Mouse (Mus musculus) ovary, adult 18-20 months (tissue): ENCODE data around the gene Zup1.
"Not testable (repeated sequence)": the region's sequence is repeated elsewhere in the genome, so short reads cannot be mapped to it uniquely, and the experiment has no call there.

Source experiments
- DNase-seq: peaks from one replicate; pipeline ENCODE4 v3.0.0; 2022; ENCODE audit warnings: low spot score, mixed read lengths

Zup1 gene

GRCm38 (mm10) chr10:33950803-33951583 is at the start of gene Zup1:
Gene Zup1 (minus strand): TSS chr10:33951269.
- peak; percentile 83 for DNase-seq

- no peak for DNase-seq
Measured at GRCm38 (mm10) chr10:33998397-33998796, 47.3 kb upstream of the Zup1 start.

DNA sequence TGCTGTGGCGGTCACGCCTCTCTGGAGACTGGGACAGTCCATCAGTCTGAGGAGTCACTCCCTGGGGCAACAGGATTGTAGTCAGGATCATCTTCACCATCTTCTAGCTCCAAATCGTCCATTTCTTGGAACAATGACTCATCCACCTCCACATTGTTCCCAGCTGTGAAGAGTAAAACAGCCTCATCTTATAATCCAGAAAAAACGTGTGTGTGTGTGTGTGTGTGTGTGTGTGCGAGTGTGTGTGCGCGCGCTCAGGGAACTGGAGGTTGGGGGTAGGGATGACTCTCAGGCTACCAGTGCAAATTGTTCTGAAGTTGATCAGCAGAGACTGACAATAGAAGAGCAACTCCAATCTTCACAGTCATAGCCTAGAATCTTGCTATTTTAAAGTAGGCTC is 45.6 kb upstream of the Zup1 start:
- DNase-seq = not testable (repeated sequence)

- DNase-seq = no peak
Measured at GRCm38 (mm10) chr10:33986771-33987170, 35.7 kb upstream of the Zup1 start.

DNA sequence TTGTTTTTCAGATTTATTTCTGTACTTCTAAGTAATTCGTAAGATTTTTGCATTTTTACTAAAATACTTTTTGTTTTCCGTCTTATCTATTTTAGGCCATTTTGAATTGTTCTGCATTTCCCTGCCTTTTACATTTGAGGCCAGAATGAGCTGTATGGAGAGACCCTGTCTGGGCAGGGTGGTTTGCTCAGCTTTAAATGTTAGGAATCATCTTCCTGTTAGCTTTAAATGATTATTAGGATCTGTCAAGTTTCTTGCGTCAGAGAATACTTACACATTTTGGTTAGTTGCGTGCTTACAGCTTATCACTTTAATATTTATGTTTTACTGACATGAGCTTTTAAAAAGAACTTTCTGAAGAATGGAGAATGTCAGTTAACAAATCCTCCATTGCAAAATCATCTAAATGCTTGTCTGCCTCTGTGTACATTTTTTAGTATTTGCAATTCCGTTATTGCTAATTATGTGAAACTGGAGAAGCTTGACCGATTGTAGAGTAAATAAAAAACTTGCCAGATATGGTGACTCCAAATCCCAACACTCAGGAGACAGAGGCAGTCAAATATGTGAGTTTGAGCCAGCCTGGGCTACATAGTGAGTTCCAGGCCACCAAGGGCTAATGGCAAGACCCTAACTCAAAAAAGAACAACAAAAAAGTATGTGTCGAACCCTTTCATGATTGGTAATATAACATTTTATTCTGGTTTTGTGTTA is 23.9 kb upstream of the Zup1 start:
- DNase-seq = no peak

DNA sequence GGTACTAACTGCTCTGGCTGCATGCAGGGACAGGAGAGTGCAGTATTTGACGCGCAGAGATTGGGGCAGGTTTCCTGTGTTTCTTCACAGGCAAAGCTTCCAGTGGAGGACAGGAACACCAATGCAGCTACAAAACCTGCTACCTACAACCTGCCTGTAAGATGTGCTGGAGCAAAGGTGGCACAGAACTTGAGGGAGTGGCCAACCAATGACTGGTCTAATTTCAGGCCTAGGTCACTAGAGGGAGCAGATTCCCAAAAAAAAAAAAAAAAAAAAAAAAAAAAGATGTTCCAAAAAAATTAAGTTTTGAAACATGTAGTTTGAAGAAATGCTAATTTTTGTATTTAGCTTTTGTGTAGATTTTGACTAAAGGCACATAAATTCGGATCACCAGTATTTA is 1.4 kb upstream of the Zup1 start:
- DNase-seq = no peak

GRCm38 (mm10) chr10:33946336-33946735 is 4.7 kb downstream of the Zup1 start:
- DNase-seq = no peak

GRCm38 (mm10) chr10:33945390-33945789 is 5.7 kb downstream of the Zup1 start:
- no peak for DNase-seq

DNA sequence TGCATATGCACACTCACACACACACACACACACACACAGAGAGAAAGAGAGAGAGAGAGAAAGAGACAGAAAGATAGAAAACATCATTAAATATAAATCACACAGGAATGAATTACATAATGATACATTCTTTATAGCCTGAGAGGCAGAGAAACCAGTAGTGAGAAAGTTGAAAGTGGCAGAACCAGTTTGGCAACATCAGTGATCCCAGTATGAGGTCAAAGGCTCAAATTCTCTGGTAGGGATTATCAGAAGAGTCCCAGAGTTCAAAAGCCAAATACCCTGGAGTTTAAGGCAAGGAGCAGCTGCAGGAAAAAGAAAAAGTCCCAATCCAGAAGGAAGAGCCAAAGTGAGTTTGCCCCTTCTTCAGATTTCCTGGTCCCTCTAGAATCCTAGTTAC is 10.4 kb downstream of the Zup1 start:
- no peak for DNase-seq

GRCm38 (mm10) chr10:33905489-33905888 is 45.6 kb downstream of the Zup1 start:
- DNase-seq = no peak

- DNase-seq = peak; percentile 13
Measured at GRCm38 (mm10) chr10:33904530-33905481, 46.3 kb downstream of the Zup1 start, which contains the start of gene Rsph4a. Gene Rsph4a (plus strand): TSS chr10:33905111.

- DNase-seq = not testable (repeated sequence)
Measured at GRCm38 (mm10) chr10:33901520-33901919, 49.5 kb downstream of the Zup1 start.

DNA sequence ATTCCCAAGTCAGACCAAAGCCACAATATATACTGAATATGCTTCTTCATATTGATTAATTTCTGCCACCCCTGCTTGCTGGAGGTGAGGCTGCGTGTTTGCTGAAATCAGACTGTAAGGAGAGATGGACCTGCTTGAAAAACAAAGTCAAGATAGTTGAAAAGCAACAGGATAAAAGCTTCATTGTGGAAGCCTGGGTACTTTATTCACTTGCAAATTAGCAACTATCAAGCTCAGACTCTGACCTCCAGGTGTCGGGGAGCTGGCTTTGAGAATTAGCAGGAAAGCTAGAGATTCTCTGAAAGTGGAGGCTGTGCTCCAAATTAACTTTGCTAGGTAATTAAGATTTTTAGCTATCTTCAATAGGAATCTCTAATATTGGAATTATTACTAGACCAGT is 68.7 kb downstream of the Zup1 start:
- DNase-seq = not testable (repeated sequence)

DNA sequence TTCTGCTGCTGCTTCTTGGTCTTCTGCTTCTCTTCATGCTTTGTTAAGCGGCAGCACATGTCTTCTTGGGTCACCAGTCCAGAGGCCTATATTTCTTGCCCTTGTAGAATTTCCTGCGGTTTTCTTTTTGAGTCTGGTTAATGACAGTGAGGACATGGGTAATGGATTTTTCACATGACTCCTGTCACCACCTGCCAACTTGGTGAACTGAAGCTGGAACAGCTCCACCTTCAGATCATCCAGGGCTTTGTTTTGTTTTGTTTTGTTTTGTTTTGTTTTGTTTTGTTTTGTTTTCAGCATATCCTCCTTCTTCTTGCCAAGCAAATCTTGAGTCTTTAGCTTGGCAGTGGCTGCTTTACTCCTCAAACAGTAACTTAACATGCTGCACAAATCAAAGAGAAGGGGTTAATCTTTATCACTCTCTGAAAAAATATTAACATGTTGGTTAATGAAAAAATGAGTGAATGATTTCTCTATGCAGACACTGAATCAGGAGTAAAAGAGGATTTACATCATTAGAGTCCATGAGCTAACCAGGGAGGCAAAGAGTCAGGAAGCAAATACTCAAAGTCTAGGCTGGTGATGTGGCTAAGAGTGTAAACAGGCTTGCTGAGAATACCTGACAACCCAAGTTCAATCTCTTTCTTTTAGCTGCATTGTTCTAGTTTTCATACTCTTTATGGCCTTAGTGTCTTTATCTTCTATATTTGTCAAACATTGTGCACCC is 78.2 kb downstream of the Zup1 start:
- DNase-seq = no peak

GRCm38 (mm10) chr10:33870441-33870840 is 80.6 kb downstream of the Zup1 start:
- DNase-seq = no peak
